Mouse (Mus musculus): ENCODE data around the gene Gm5286. TPM values are rescaled to one million over a fixed set of nuclear protein-coding genes. Genes with fewer than 3 reads are reported as not detected.

The Gm5286 gene
- polyA plus RNA-seq (2015; fragmentation: Nextera tagmentation; extraction: Ambion mirVana) = not detected in 2 replicates

DNA sequence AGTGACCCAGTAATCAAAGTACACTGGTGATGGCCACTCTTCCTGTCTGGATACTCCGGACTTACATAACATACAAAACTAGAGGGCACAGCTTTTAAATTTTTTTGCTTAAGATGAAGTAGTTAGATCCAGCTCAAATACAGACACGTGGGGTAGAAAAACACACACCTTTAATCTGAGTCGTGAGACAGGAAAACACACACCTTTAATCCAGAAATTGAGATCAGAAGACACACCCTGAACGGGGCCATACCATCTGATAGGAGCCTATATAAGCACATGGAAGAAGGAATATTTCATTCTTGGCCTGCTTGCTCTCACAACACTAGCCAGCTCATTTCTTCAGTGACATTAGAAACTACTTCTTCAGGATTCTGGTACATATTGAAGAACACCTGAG, at the start of gene Gm5286:
Gm5286 (plus strand) TSS at position 301 of the 400 bp plus-strand sequence.

GRCm38 (mm10) chr3:94178093-94178492, 18.4 kb upstream of the Gm5286 start, which contains the start of gene Gm10696:
Gene Gm10696 (minus strand): TSS chr3:94178193.

Other genes with a start within 250 kb of the Gm5286 start
- gene Tdpoz5, start 235.4 kb upstream of the Gm5286 start, polyA plus RNA-seq (2015; fragmentation: Nextera tagmentation; extraction: Ambion mirVana) = not detected in 2 replicates
- gene Gm9125, start 141.8 kb upstream of the Gm5286 start, polyA plus RNA-seq (2015; fragmentation: Nextera tagmentation; extraction: Ambion mirVana) = not detected in 2 replicates
- gene Gm10697, start 124.1 kb upstream of the Gm5286 start, polyA plus RNA-seq (2015; fragmentation: Nextera tagmentation; extraction: Ambion mirVana) = not detected in 2 replicates
- gene Gm10696, start 18.5 kb upstream of the Gm5286 start, polyA plus RNA-seq (2015; fragmentation: Nextera tagmentation; extraction: Ambion mirVana) = not detected in 2 replicates
- not detected in 2 replicates for gene Gm4778, start 67.3 kb downstream of the Gm5286 start, polyA plus RNA-seq (2015; fragmentation: Nextera tagmentation; extraction: Ambion mirVana)
- 7.2 and 7.6 TPM in 2 replicates for gene Them4, start 113.4 kb downstream of the Gm5286 start, polyA plus RNA-seq (2015; fragmentation: Nextera tagmentation; extraction: Ambion mirVana)
- 0.10 and 0.41 TPM in 2 replicates for gene Them5, start 145.4 kb downstream of the Gm5286 start, polyA plus RNA-seq (2015; fragmentation: Nextera tagmentation; extraction: Ambion mirVana)
- 0.39 and 0.53 TPM in 2 replicates for gene C2cd4d, start 165.7 kb downstream of the Gm5286 start, polyA plus RNA-seq (2015; fragmentation: Nextera tagmentation; extraction: Ambion mirVana)
- gene Rorc, start 176.1 kb downstream of the Gm5286 start, polyA plus RNA-seq (2015; fragmentation: Nextera tagmentation; extraction: Ambion mirVana) = 0.60 and 0.75 TPM in 2 replicates
- 0.04 TPM in 1 of 2 replicates, not detected in the other for gene Lingo4, start 201.8 kb downstream of the Gm5286 start, polyA plus RNA-seq (2015; fragmentation: Nextera tagmentation; extraction: Ambion mirVana)
- gene Tdrkh, start 216.6 kb downstream of the Gm5286 start, polyA plus RNA-seq (2015; fragmentation: Nextera tagmentation; extraction: Ambion mirVana) = 4.0 and 4.4 TPM in 2 replicates
- 52.7 and 52.9 TPM in 2 replicates for gene Mrpl9, start 246.6 kb downstream of the Gm5286 start, polyA plus RNA-seq (2015; fragmentation: Nextera tagmentation; extraction: Ambion mirVana)
- gene Oaz3, start 247.2 kb downstream of the Gm5286 start, polyA plus RNA-seq (2015; fragmentation: Nextera tagmentation; extraction: Ambion mirVana) = 0.31 TPM in 1 of 2 replicates, not detected in the other